Mouse (Mus musculus) MEL (cell line): ENCODE results near the gene Cdc25a. TPM values are rescaled to one million over a fixed set of nuclear protein-coding genes. Genes with fewer than 3 reads are reported as not detected.
A peak's percentile ranks its signal among the peaks of the same experiment; 100 is the strongest.

Source experiments
- DNase-seq: peaks from one replicate; pipeline ENCODE4 v3.0.0; 2011; ENCODE audit warnings: low read depth, low spot score
- H3K27ac ChIP-seq: 2 replicates; pipeline ENCODE4 v1.5.1; 2012; ENCODE audit warnings: low read depth, mild to moderate bottlenecking, control low read depth, low read length, moderate library complexity; ENCODE audit not compliant: control insufficient read depth
- H3K27me3 ChIP-seq, 2 experiments: fragments of 150-350 bp in 1 of 2; sonication (generic) in 1 of 2; 2 replicates each; pipeline ENCODE4 v1.6.1; 2012; ENCODE audit warnings: low read length in 2 of 2, mild to moderate bottlenecking in 2 of 2, improper control_type of control experiment in 1 of 2, moderate library complexity in 1 of 2; ENCODE audit not compliant: insufficient read depth in 2 of 2, control insufficient read depth in 1 of 2
- H3K36me3 ChIP-seq, 2 experiments: 2 replicates each; pipeline ENCODE4 v1.6.1; 2012 to 2014; ENCODE audit warnings: low read length in 2 of 2, improper control_type of control experiment in 1 of 2, inconsistent platforms in 1 of 2, mild to moderate bottlenecking in 1 of 2; ENCODE audit not compliant: insufficient read depth in 2 of 2, control insufficient read depth in 1 of 2
- H3K4me1 ChIP-seq, 2 experiments: fragments of 150-350 bp in 1 of 2; sonication (generic) in 1 of 2; 2 replicates each; pipeline ENCODE4 v1.6.1; 2012; ENCODE audit warnings: low read length in 2 of 2, improper control_type of control experiment in 1 of 2, mild to moderate bottlenecking in 1 of 2; ENCODE audit not compliant: insufficient read depth in 2 of 2, control insufficient read depth in 1 of 2
- H3K4me3 ChIP-seq, 2 experiments: fragments of 150-350 bp in 1 of 2; sonication (generic) in 1 of 2; 2 replicates each; pipeline ENCODE4 v1.5.1; 2012; ENCODE audit warnings: low read depth in 2 of 2, low read length in 2 of 2, mild to moderate bottlenecking in 2 of 2, moderate library complexity in 2 of 2, control low read depth in 1 of 2, improper control_type of control experiment in 1 of 2; ENCODE audit not compliant: control insufficient read depth in 1 of 2, insufficient read depth in 1 of 2
- H3K79me2 ChIP-seq: 2 replicates; pipeline ENCODE4 v1.6.1; 2012; ENCODE audit warnings: mild to moderate bottlenecking, low read length, moderate library complexity; ENCODE audit not compliant: control insufficient read depth, poor library complexity, insufficient read depth
- H3K9ac ChIP-seq: 2 replicates; pipeline ENCODE4 v1.6.1; 2012; ENCODE audit warnings: low read depth, mild to moderate bottlenecking, control low read depth, low read length, moderate library complexity; ENCODE audit not compliant: control insufficient read depth, poor library complexity, severe bottlenecking
- H3K9me3 ChIP-seq: fragments of 150-350 bp; sonication (generic); replicated peaks from 2 replicates; pipeline ENCODE4 v1.6.1; 2012; ENCODE audit warnings: mild to moderate bottlenecking, low read length, improper control_type of control experiment, moderate library complexity; ENCODE audit not compliant: insufficient read depth
- CHD1 ChIP-seq: IDR thresholded peaks from 2 replicates; pipeline ENCODE4 v1.6.1; 2012; ENCODE audit warnings: low read depth, mild to moderate bottlenecking, inconsistent platforms, low read length, improper control_type of control experiment
- CHD2 ChIP-seq: IDR thresholded peaks from 2 replicates; pipeline ENCODE4 v1.6.1; 2011; ENCODE audit warnings: low read length, improper control_type of control experiment
- CTCF ChIP-seq, 3 experiments: IDR thresholded peaks in 2 of 3; conservative IDR thresholded peaks in 1 of 3; 2 replicates each; pipeline ENCODE4 v1.5.1; 2011 to 2012; ENCODE audit warnings: low read length in 3 of 3, low read depth in 2 of 3, mild to moderate bottlenecking in 2 of 3, improper control_type of control experiment in 1 of 3, inconsistent platforms in 1 of 3, mixed read lengths in 1 of 3, moderate library complexity in 1 of 3; ENCODE audit not compliant: control insufficient read depth in 1 of 3, insufficient read depth in 1 of 3, poor library complexity in 1 of 3, severe bottlenecking in 1 of 3
- E2F4 ChIP-seq: IDR thresholded peaks from 2 replicates; pipeline ENCODE4 v1.6.1; 2011; ENCODE audit warnings: low read depth, low read length, improper control_type of control experiment, borderline replicate concordance
- ELF1 ChIP-seq: IDR thresholded peaks from 2 replicates; pipeline ENCODE4 v1.6.1; 2014; ENCODE audit warnings: low read depth, mild to moderate bottlenecking, inconsistent platforms, low read length, improper control_type of control experiment, moderate library complexity
- GABPA ChIP-seq: IDR thresholded peaks from 2 replicates; pipeline ENCODE4 v1.6.1; 2012; ENCODE audit warnings: low read depth, mild to moderate bottlenecking, inconsistent platforms, low read length, improper control_type of control experiment, moderate library complexity
- GATA1 ChIP-seq: IDR thresholded peaks from 2 replicates; pipeline ENCODE4 v1.6.1; 2011; ENCODE audit warnings: low read depth, low read length, improper control_type of control experiment
- HCFC1 ChIP-seq: IDR thresholded peaks from 2 replicates; pipeline ENCODE4 v1.6.1; 2012; ENCODE audit warnings: low read depth, mild to moderate bottlenecking, inconsistent platforms, low read length, improper control_type of control experiment, moderate library complexity
- KAT2A ChIP-seq: conservative IDR thresholded peaks from 2 replicates; pipeline ENCODE4 v1.6.1; 2012; ENCODE audit warnings: low read depth, low read length, improper control_type of control experiment, inconsistent platforms
- MAZ ChIP-seq: IDR thresholded peaks from 2 replicates; pipeline ENCODE4 v1.6.1; 2012; ENCODE audit warnings: low read depth, mild to moderate bottlenecking, inconsistent platforms, low read length, improper control_type of control experiment
- MXI1 ChIP-seq: IDR thresholded peaks from 2 replicates; pipeline ENCODE4 v1.6.1; 2011; ENCODE audit warnings: mild to moderate bottlenecking, low read depth, low read length, improper control_type of control experiment
- MYB ChIP-seq: IDR thresholded peaks from 2 replicates; pipeline ENCODE4 v1.6.1; 2011; ENCODE audit warnings: mild to moderate bottlenecking, low read depth, low read length, improper control_type of control experiment
- MYC ChIP-seq: IDR thresholded peaks from 2 replicates; pipeline ENCODE4 v1.6.1; 2011; ENCODE audit warnings: low read depth, mild to moderate bottlenecking, low read length, improper control_type of control experiment, moderate library complexity
- NELFE ChIP-seq: IDR thresholded peaks from 2 replicates; pipeline ENCODE4 v1.6.1; 2011; ENCODE audit warnings: low read depth, low read length, improper control_type of control experiment
- NRF1 ChIP-seq: IDR thresholded peaks from 2 replicates; pipeline ENCODE4 v1.6.1; 2014; ENCODE audit warnings: low read depth, mild to moderate bottlenecking, inconsistent platforms, low read length, improper control_type of control experiment, moderate library complexity; ENCODE audit not compliant: poor library complexity, insufficient read depth, severe bottlenecking
- POLR2A ChIP-seq, 2 experiments: IDR thresholded peaks; 2 replicates each; pipeline ENCODE4 v1.6.1; 2011 to 2012; ENCODE audit warnings: low read length in 2 of 2, mild to moderate bottlenecking in 2 of 2, control low read depth in 1 of 2, improper control_type of control experiment in 1 of 2, low read depth in 1 of 2, moderate library complexity in 1 of 2; ENCODE audit not compliant: control insufficient read depth in 1 of 2, insufficient read depth in 1 of 2, poor library complexity in 1 of 2
- POLR2AphosphoS2 ChIP-seq: IDR thresholded peaks from 2 replicates; pipeline ENCODE4 v1.6.1; 2011; ENCODE audit warnings: low read length, improper control_type of control experiment
- SIN3A ChIP-seq: IDR thresholded peaks from 2 replicates; pipeline ENCODE4 v1.6.1; 2012; ENCODE audit warnings: low read length, improper control_type of control experiment, inconsistent platforms
- TBP ChIP-seq: IDR thresholded peaks from 2 replicates; pipeline ENCODE4 v1.8.0; 2011; ENCODE audit warnings: low read depth, low read length, improper control_type of control experiment
- TCF12 ChIP-seq: IDR thresholded peaks from 2 replicates; pipeline ENCODE4 v1.6.1; 2014; ENCODE audit warnings: low read depth, mild to moderate bottlenecking, inconsistent platforms, low read length, improper control_type of control experiment, moderate library complexity
- UBTF ChIP-seq: IDR thresholded peaks from 2 replicates; pipeline ENCODE4 v1.6.1; 2012; ENCODE audit warnings: low read depth, mild to moderate bottlenecking, inconsistent platforms, low read length, improper control_type of control experiment, moderate library complexity, borderline replicate concordance; ENCODE audit not compliant: insufficient read depth
- USF1 ChIP-seq: IDR thresholded peaks from 2 replicates; pipeline ENCODE4 v1.6.1; 2014; ENCODE audit warnings: low read depth, mild to moderate bottlenecking, inconsistent platforms, low read length, improper control_type of control experiment, moderate library complexity
- ZKSCAN1 ChIP-seq: IDR thresholded peaks from 2 replicates; pipeline ENCODE4 v1.6.1; 2012; ENCODE audit warnings: low read depth, mild to moderate bottlenecking, inconsistent platforms, low read length, improper control_type of control experiment, moderate library complexity
- ZMIZ1 ChIP-seq: IDR thresholded peaks from 2 replicates; pipeline ENCODE4 v1.6.1; 2012; ENCODE audit warnings: low read depth, mild to moderate bottlenecking, inconsistent platforms, low read length, improper control_type of control experiment, moderate library complexity
- ZNF384 ChIP-seq: IDR thresholded peaks from 2 replicates; pipeline ENCODE4 v1.6.1; 2012; ENCODE audit warnings: low read depth, mild to moderate bottlenecking, inconsistent platforms, low read length, improper control_type of control experiment
- polyA plus RNA-seq, 2 experiments: library from polyadenylated mRNA; stranded (reverse) in 1 of 2; unstranded in 1 of 2; fragments of >175 nt in 1 of 2; fragments of >200 nt in 1 of 2; gene quantifications; 2 replicates each; pipeline versions ENCODE4 v1.2.1 to v1.2.4; 2012; ENCODE audit warnings: low replicate concordance in 2 of 2, low read depth in 1 of 2; ENCODE audit not compliant: insufficient read length in 2 of 2, insufficient read depth in 1 of 2, missing spikeins in 1 of 2
- total RNA-seq: library from RNA; depleted of rRNA; stranded (reverse); fragments of 300-350 nt; gene quantifications from 2 replicates; pipeline ENCODE4 v1.2.3, GENCODE M21; 2012; rRNA removed

The Cdc25a gene
- total RNA-seq (50.6 and 67.4 TPM in 2 replicates), polyA plus RNA-seq (10 to 100 TPM; 67.2 to 79.4 TPM)

GRCm38 (mm10) chr9:109874797-109875691, at the start of gene Cdc25a:
Gene Cdc25a (plus strand): TSS chr9:109875579.
- Histone ChIP-seq H3K27me3 (no peaks in the 10 kb centered on the region), H3K36me3 (peaks cover 19 to 42% of the 10 kb centered on the region in 2 experiments), H3K9ac (peak within 1 kb of the TSS; percentile 95), H3K4me3 (peak within 1 kb of the TSS; percentile 92 to 97), H3K4me1 (peaks cover 14 to 21% of the 10 kb centered on the region in 2 experiments), H3K79me2 (peaks cover 40% of the 10 kb centered on the region), H3K9me3 (no peaks in the 10 kb centered on the region), H3K27ac (peak within 1 kb of the TSS; percentile 99)
- DNase-seq: peak; percentile 100
- TF ChIP-seq CTCF (IDR thresholded peaks at IDR 0.05 in 2 of 3, conservative IDR thresholded peaks at IDR 0.05 in 1 of 3; ENCODE audit: control insufficient read depth in 1 of 3, insufficient read depth in 1 of 3, low read depth in 2 of 3, low read length in 3 of 3, poor library complexity in 1 of 3, severe bottlenecking in 1 of 3) (peak; percentile 23 to 74 (median 42); a peak in 5 of 6 replicates), TCF12 (peak; percentile 75), GABPA (no peak), ZMIZ1 (peak; percentile 92), ZNF384 (peak; percentile 96), HCFC1 (peak; percentile 96), TBP (peak; percentile 94), ELF1 (peak; percentile 71; the same call in 1 of the 2 replicates), USF1 (peak; percentile 85), MAZ (peak; percentile 95; the same call in 1 of the 2 replicates), GATA1 (no peak), E2F4 (peak; percentile 94; the same call in 1 of the 2 replicates), SIN3A (peak; percentile 73), ZKSCAN1 (no peak), CHD2 (no peak), POLR2AphosphoS2 (peak; percentile 86), MYC (peak; percentile 65; the same call in 1 of the 2 replicates), NELFE (peak; percentile 97), KAT2A (peak; percentile 85), UBTF (no peak), MYB (no peak), CHD1 (no peak), NRF1 (0 out of 2 replicates have a peak, but pooled peaks have one; percentile 31), POLR2A (IDR thresholded peaks at IDR 0.05; ENCODE audit: control insufficient read depth in 1 of 2, insufficient read depth in 1 of 2, low read depth in 1 of 2, low read length in 2 of 2, poor library complexity in 1 of 2) (peak; percentile 92 to 99), MXI1 (peak; percentile 75; the same call in 1 of the 2 replicates)
